Mouse (Mus musculus) adrenal gland, postnatal 4 days (tissue): ENCODE results near the gene Dnajc21. TPM values are rescaled to one million over a fixed set of nuclear protein-coding genes. Genes with fewer than 3 reads are reported as not detected.

Experiments used
- DNase-seq, 2 experiments: peaks; one replicate each; pipeline ENCODE4 v3.0.0; 2021 to 2022; ENCODE audit warnings: low spot score in 2 of 2, mixed read lengths in 2 of 2
- total RNA-seq, 2 experiments: library from RNA; stranded (reverse); gene quantifications; 2 replicates each; pipeline ENCODE4 v1.2.3; 2021

The Dnajc21 gene
- total RNA-seq, 2 experiments from 2014 or later, result 22.3 to 28.3 TPM

DNA sequence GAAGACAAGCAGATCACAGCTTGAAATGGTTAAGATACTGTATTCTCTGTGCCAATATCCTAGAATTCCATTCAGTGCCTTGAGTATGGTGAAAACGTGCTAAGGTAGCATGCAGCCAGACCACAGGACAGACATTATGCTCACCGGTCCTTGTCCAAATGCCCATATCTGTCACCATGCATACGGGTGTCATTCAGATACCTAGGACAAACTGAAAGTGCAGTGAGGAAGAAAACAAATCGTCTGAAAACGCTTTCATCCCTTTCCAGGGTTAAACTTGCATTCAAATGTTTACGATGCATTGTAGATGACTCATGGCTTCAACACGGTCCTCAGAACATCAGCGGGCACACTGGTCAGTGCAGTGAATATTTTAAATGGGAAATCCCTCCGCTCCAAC lies 28.8 kb downstream of the Dnajc21 start:
- no peak for DNase-seq

DNA sequence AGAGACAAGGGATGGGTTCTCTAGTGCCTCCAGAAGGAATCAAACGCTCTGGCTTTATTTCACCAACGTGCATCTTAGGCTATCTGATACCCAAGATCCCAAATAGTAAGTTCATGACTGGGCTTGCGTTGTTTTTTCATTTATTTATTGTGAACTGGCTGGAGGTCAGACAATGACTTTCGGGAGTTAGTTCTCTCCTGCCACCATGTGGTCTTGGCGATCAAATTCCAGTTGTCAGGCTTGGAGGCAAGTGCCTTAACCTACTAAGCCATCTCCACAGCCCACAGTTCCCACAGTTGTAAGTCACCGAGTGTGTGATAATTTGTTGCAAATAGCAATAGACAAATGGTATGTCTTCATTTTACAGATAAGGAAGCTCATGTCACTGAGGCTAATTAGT lies 30.4 kb downstream of the Dnajc21 start:
- no peak for DNase-seq

- no peak for DNase-seq
Observed at GRCm38 (mm10) chr15:10436893-10437292, 33.4 kb downstream of the Dnajc21 start.

DNA sequence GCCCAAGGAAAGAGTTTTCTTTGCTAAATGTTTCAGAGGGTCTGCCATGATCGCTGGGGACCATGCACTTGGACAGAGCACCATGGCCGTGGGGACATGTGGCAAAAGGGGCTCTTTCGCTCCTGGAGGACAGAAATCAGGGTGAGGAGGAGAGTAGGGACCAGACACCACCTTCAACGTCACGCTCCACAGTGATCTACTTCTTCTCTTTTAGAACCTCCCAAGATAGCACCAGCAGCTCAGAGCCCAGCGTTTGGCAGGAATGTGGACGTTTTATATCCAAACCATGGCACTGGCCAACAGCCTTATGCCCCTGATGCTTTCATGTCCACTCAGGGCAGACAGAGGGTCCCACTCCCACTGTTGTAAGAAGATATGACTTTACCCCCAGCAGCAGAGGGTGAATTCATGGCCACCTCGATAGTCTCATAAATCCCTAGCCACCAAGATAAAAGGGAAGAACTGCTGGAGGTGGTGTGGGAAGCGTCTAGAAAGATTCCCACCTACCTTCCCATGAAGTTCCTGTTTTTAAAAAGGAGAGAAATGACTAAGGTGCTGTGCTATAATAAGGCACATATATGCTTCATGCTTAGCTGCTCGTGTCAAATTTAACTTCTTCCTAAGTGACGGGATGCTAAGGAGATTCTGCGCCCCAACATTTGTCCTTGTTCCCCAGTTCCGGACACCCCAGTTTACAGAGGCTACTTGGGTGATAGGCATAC lies 43.6 kb downstream of the Dnajc21 start:
- no peak for DNase-seq

DNA sequence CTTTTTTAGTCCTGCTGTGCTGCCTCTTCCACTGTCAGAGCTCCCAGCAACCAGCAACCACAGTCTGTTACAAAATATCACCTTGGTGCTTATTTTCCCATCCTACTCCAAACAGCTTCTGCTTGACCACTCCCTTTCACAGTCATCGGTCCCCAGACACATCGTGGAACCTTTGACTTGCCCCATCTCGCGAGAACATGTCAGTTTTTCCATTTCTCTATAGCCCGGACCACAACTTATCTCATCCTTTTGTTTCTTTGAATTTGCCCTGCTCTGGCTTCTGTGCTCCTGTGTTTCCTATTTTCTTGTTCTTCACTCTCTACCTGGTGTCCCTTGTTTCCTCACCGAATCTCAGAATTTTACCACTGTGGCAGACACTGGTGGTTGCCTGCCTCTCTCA lies 44.2 kb downstream of the Dnajc21 start:
- no peak for DNase-seq

GRCm38 (mm10) chr15:10421785-10422144 lies 48.6 kb downstream of the Dnajc21 start:
- DNase-seq, result no peak

DNA sequence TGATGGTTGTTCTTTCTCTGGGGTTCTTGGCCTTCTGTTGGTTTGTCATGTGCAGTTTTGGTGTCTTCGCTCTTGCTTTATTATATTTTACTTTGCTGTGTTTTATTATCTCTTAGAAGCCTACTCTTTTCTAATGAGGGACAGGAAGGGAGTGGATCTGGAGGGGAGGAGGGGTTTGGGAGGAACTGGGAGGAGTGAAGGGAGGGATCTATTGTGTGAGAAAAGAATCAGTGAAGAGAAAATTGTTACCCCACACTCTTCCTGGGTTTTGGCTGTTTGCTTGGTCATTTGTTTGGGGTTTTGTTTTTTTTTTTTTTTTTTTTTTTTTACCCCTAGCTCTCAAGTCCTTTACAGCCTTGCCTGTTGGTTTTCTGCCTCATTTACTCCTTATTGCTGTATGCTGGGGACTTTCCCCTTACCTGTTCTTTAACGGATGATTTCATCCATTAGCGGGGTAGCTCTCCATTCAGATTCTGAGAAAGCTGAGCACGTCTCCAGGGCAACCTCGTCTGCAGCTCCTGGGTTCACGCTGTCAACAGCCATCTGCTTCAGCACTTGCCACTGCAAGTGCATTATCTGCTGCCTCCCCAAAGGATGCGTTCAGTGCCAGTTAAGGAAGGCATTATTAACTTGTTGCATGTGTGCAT lies 49.1 kb downstream of the Dnajc21 start:
- DNase-seq, result no peak

DNA sequence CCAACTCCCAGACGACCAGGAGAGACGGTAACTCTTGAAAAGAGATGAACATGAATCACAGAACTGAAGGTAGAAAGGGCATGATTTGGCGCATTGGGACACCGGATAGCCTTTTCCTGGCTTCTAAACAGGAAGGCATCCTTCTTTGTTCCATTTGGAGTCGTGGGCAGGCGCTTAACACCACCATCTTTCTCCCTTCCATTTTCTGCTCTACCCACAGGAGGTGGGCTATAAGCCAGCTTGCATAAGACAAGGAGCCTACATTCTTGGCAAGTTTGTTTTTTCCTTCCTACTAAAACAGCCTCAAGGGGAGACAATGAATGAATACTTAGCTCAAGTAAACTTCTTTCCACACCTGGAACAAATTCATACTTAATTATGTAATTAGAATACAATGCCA lies 56.7 kb downstream of the Dnajc21 start:
- DNase-seq, result no peak

DNA sequence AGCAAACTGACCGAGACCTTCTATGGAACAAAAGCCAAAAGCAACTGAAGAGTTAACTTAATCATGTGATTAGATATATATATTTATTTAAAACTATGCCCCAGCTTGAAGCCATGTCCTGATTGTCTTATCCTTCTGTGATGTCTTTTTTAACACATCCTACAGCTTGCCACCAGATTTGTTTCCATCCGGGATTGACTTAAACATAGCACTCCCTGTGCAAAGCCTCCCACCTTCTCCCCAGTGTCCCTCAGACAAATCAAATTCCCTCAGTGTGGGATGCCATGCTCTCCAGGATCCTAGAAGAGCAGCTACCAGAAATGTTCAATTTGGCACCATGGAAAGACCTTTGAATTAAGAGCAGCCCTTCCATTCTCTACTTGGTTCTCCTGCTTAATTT lies 59.4 kb downstream of the Dnajc21 start:
- no peak for DNase-seq

DNA sequence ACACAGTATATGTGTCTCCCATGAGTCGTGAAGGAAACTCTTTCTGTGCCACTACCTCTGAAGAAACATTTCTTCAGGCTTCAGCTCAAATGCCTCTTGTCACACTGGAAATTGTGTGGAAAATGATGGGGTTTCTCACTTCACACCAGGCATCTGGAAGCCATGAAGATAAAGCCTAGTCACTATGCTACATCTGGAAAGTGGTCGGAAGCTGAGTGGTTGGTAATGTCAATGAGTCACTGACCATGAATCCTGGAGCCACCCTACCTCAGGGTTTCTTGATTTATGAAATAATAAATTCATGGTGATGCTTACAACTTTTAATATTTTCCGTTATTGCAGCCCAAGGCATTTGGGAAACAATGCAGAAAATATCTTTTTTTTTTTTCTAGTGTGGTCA lies 60.5 kb downstream of the Dnajc21 start:
- no peak for DNase-seq

DNA sequence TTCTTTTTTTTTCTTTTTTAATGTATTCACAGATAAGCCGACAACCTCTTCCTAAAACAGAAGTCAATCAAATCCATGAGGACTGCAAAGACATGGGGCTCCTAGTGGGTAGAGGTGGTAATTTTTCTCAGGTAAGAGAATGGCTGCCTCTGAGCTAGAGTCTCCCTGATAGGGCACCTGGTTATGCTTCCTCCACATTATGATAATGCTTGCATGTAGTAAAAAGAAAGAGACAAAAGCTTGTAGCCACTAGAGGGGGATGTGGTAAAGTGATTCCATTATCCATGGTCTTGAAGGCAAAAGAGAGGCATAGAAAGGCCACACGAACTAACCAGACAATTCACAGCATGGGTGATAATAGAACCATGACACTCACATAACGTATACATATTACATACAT lies 69.9 kb downstream of the Dnajc21 start:
- DNase-seq, result no peak

DNA sequence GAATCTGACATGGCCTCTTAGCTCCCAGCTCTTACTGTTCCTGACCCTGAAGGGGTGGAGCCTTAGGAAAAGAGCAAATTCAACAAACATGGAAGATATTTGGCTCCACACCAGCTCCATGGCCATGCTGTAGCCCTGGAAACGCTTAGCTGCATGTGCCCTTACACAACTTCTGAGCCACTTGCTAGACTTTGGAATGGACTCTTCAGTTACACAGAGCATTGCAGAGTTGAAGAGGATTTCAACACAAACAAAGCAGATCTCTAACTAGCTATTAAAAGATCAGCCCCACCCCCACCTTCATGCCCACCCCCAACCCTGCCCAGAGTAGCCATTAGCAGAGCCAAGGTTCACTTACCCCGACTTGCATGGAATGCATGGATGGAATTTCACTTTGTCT lies 70.5 kb downstream of the Dnajc21 start:
- no peak for DNase-seq

Other genes starting within 250 kb of the Dnajc21 start
- not detected for gene Gm21973, start 145.1 kb downstream of the Dnajc21 start, total RNA-seq
- gene Agxt2, start 112.0 kb downstream of the Dnajc21 start, total RNA-seq, result 10 to 100 TPM in 1 of 2 experiments, 1 to 10 TPM in 1; 8.5 to 10.6 TPM
- 10 to 100 TPM; 58.6 to 60.3 TPM for gene Brix1, start 15.4 kb upstream of the Dnajc21 start, total RNA-seq
- gene Rad1, start 15.5 kb upstream of the Dnajc21 start, total RNA-seq, result 10 to 100 TPM; 16.8 to 17.0 TPM
- not detected for gene Ttc23l, start 88.2 kb upstream of the Dnajc21 start, total RNA-seq
- 10 to 100 TPM; 35.1 to 40.6 TPM for gene Rai14, start 244.1 kb upstream of the Dnajc21 start, total RNA-seq